In the genomic region with DNA sequence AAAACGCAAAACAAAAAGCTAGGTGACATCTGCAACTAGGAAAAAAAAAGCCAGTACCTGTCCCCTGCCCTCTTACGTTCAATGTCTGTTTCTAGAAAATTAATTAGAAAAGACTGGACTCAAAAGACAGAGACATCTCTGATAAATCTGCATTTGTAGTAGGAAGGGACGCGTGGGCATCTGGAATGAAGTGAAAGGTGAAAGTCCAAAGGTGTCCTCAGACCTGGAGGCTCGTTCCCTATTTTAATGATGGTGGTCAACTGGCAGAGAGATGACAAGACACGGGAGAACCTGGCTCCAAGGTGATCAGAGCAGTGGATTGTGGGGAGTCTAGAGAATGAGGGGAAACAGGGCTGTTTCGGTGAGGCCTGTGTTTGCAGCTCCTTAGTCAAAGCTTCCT, we compare ENCODE assay signal across 24 mouse cellular contexts.
"Had no signal": no experiment of that assay in that cellular context is flagged by ENCODE, and none has a peak within 500 bp of the region (broad histone marks: within the 10 kb centered on the region; RNA-seq: fewer than 3 reads in every experiment).

No protein-coding gene starts in this region.

- H3K9ac ChIP-seq: heart, embryonic 12.5 days; hindbrain, embryonic 12.5 days; hindbrain, embryonic 14.5 days; intestine, embryonic 15.5 days; limb, embryonic 12.5 days; liver, embryonic 14.5 days had no signal

- H3K27me3 ChIP-seq: heart, embryonic 12.5 days; hindbrain, embryonic 12.5 days; intestine, embryonic 15.5 days had no signal

- H3K4me3 ChIP-seq: heart, embryonic 10.5 days; heart, embryonic 12.5 days; hindbrain, embryonic 10.5 days; hindbrain, embryonic 12.5 days; intestine, embryonic 15.5 days; layer of hippocampus, adult 2 months; left cerebral cortex, adult 2 months; limb, embryonic 10.5 days; limb, embryonic 12.5 days had no signal

- DNase-seq: gastrocnemius, postnatal 14 days; gastrocnemius, postnatal 36 days; heart, adult 18-20 months; heart, postnatal 10 days; heart, postnatal 4 days; kidney, postnatal 25 days; liver; lung, adult 2 months had no signal

- H3K4me2 ChIP-seq: heart, embryonic 12.5 days; hindbrain, embryonic 12.5 days; hindbrain, embryonic 14.5 days; intestine, embryonic 15.5 days; limb, embryonic 12.5 days had no signal

- ATAC-seq: forebrain, embryonic 16.5 days; hindbrain, embryonic 16.5 days; inflammation-experienced regulatory T-cells, adult 6 months; intestine, embryonic 15.5 days; intestine, postnatal 0 days had no signal

- H3K36me3 ChIP-seq: heart, embryonic 10.5 days; heart, embryonic 12.5 days; hindbrain, embryonic 10.5 days; hindbrain, embryonic 12.5 days; intestine, embryonic 15.5 days; limb, embryonic 10.5 days; limb, embryonic 12.5 days had no signal

- H3K27ac ChIP-seq: heart, embryonic 10.5 days; hindbrain, embryonic 10.5 days; hindbrain, embryonic 12.5 days; hindbrain, embryonic 14.5 days; intestine, embryonic 15.5 days; kidney, postnatal 0 days; layer of hippocampus, adult 2 months; left cerebral cortex, adult 2 months; limb, embryonic 10.5 days; limb, embryonic 12.5 days; liver, embryonic 14.5 days had no signal

- H3K9me3 ChIP-seq: heart, embryonic 10.5 days; heart, embryonic 12.5 days; hindbrain, embryonic 10.5 days; hindbrain, embryonic 12.5 days; intestine, embryonic 15.5 days; limb, embryonic 10.5 days had no signal

- H3K4me1 ChIP-seq: hindbrain, embryonic 10.5 days; hindbrain, embryonic 12.5 days; limb, embryonic 12.5 days had no signal
